Mouse (Mus musculus) small intestine, adult 2 months (tissue): Measurements from ENCODE around the gene Tmem121. TPM values are rescaled to one million over a fixed set of nuclear protein-coding genes. Genes with fewer than 3 reads are reported as not detected.

Experiments used
- H3K27ac ChIP-seq: fragments of 200-500 bp; 2 replicates; pipeline ENCODE4 v1.5.1; 2012; ENCODE audit warnings: low read depth, low read length, control low read depth, inconsistent platforms; ENCODE audit not compliant: insufficient read depth
- H3K27me3 ChIP-seq: fragments of 200-500 bp; 2 replicates; pipeline ENCODE4 v1.6.1; 2012; ENCODE audit warnings: mild to moderate bottlenecking, moderate library complexity, low read length, inconsistent platforms; ENCODE audit not compliant: control insufficient read depth, insufficient read depth
- H3K36me3 ChIP-seq: fragments of 200-500 bp; 2 replicates; pipeline ENCODE4 v1.6.1; 2012; ENCODE audit warnings: mild to moderate bottlenecking, low read length, control low read depth, inconsistent platforms; ENCODE audit not compliant: control insufficient read depth, insufficient read depth
- H3K4me1 ChIP-seq: fragments of 200-500 bp; 2 replicates; pipeline ENCODE4 v1.6.1; 2012; ENCODE audit warnings: low read length, inconsistent platforms, mixed read lengths; ENCODE audit not compliant: control insufficient read depth, insufficient read depth, insufficient read length
- H3K4me3 ChIP-seq: fragments of 200-500 bp; 2 replicates; pipeline ENCODE4 v1.5.1; 2012; ENCODE audit warnings: low read depth, mild to moderate bottlenecking, control low read depth, inconsistent platforms, low read length, moderate library complexity
- CTCF ChIP-seq: fragments of 200-500 bp; IDR thresholded peaks from 2 replicates; pipeline ENCODE4 v1.5.1; 2012; ENCODE audit warnings: low read depth, mild to moderate bottlenecking, control low read depth, inconsistent platforms, low read length, moderate library complexity, mixed read lengths; ENCODE audit not compliant: insufficient replicate concordance, insufficient read length; ENCODE audit errors: extremely low read depth
- POLR2A ChIP-seq: fragments of 200-500 bp; IDR thresholded peaks from 2 replicates; pipeline ENCODE4 v1.6.1; 2012; ENCODE audit warnings: low read depth, mild to moderate bottlenecking, control low read depth, inconsistent platforms, low read length, moderate library complexity
- WGBS: fragments of 180-500 bp; shearing (Covaris S2); methylation state at CpG from one replicate; pipeline ENCODE4 v1.1.7; 2018; 5-methylcytosine and 5-hydroxymethylcytosine counted together
- polyA plus RNA-seq: library from polyadenylated mRNA; depleted of rRNA; stranded (reverse); fragments of >200 nt; gene quantifications from 2 replicates; pipeline ENCODE4 v1.2.3, GENCODE M21; 2012

Gene Tmem121
- polyA plus RNA-seq, 1 experiment = 2.4 TPM

DNA sequence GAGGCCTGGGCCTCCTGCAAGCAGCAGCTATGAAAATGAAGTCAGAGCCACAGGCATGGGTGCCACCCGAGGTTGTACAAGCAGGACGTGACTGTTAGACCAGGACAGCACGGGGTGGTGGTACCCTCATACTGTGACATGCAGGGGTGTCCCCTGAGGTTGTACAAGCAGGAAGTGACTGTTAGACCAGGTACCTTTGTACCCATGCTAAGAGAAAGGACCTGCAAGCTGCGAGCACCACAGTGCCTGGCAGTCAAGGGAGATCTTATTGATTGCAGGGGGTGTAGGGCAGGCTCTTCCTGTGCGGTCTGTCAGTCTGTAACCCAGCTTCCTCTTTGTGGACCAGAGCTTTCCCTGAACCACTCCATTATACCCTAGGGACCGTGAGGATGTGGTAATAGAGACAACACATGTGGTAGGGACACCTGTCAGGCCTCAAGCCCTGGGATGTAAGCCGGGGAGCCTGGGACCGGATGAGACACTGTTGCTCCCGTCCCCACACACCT, 17.6 kb upstream of the Tmem121 start:
- WGBS = 55% methylated on average over 9 of the region's 9 CpGs
- no peak overlapping the region for H3K27ac ChIP-seq
- no peak for TF ChIP-seq CTCF
- no peak for TF ChIP-seq POLR2A
- peaks cover 4% of the 10 kb centered on the region; the same call in 1 of the 2 replicates for H3K36me3 ChIP-seq
- H3K27me3 ChIP-seq = no peaks in the 10 kb centered on the region
- H3K4me1 ChIP-seq = peaks cover 4% of the 10 kb centered on the region; the same call in 1 of the 2 replicates
- H3K4me3 ChIP-seq = no peak overlapping the region

DNA sequence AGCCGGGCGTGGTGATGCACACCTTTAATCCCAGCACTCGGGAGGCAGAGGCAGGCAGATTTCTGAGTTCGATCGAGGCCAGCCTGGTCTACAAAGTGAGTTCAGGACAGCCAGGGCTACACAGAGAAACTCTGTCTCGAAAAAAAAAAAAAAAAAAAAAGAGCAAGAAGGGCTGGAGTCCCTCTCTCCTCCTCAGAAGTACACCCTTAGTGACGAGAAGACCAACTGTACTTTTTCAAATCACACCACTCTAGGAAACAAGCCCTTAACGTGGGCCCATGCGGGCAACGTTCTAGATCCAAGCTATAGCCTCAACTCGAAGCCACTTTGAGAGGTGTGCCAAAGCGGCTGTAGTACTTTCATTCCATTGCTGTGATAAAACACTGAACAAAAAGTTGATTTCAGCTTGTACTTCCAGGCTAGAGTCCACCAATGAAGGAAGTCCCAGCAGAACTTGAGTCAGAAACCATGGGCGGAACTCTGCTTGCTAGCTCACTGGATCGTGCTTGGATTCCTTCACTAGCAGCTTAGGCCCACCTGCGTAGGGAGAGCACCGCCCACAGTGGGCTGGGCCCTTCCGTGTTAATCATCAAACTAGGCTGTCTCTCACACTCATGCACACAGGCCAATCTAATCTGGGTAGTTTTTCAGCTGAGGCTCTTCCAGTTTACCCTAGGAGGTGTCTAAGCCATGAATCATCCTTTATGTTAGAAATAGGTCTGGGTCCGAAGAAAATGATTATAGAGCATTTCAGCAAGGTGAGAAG, 8.6 kb upstream of the Tmem121 start:
- TF ChIP-seq POLR2A (no peak), CTCF (no peak)
- Histone ChIP-seq H3K36me3 (no peaks in the 10 kb centered on the region), H3K4me3 (no peak overlapping the region), H3K27ac (no peak overlapping the region), H3K4me1 (peaks cover 2% of the 10 kb centered on the region; the same call in 1 of the 2 replicates), H3K27me3 (no peaks in the 10 kb centered on the region)
- WGBS = 77% methylated on average over 18 of the region's 18 CpGs

DNA sequence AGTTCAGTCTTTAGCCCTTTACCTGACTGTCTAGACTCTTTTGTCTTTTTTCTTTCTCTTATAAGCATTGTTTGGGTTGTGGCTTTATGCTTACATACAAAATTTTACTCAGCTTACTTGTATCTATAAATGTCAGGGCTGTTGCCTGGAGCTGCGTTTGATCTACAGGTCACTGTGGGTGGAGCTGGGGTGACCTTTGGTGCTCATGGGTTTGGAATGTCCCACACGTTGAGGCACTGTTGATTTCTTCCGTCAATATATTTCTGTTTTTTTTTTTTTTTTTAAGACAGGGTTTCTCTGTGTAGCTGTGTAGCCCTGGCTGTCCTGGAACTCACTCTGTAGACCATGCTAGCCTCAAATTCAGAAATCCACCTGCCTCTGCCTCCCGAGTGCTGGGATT, 4.7 kb upstream of the Tmem121 start:
- TF ChIP-seq CTCF (no peak), POLR2A (no peak)
- H3K27ac ChIP-seq = no peak overlapping the region
- WGBS = 35% methylated on average over 4 of the region's 4 CpGs
- H3K27me3 ChIP-seq = peaks cover 12% of the 10 kb centered on the region
- no peaks in the 10 kb centered on the region for H3K36me3 ChIP-seq
- H3K4me1 ChIP-seq = peaks cover 2% of the 10 kb centered on the region; the same call in 1 of the 2 replicates
- H3K4me3 ChIP-seq = no peak overlapping the region

DNA sequence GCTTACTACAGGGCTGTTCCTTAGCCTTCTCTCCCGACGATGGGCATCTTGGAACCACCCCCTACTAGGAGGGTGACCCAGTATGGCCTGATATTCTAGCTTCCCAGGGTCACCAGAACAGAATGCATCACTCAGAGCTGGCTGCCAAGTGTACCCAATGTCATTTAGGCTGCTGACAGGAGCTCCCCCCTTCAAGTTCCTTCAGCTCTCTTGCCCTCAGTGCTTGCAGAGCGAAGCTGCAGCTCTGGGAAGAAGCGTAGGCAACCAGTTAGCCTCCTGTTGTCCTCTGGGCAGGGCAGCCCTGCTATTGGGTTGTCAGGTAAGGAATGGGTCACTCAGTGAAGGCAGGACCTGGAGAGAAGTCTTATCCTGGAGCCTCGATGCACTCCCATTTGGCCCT, 785 bp upstream of the Tmem121 start:
- Histone ChIP-seq H3K27ac (no peak overlapping the region), H3K27me3 (peaks cover 27% of the 10 kb centered on the region), H3K36me3 (no peaks in the 10 kb centered on the region), H3K4me3 (no peak overlapping the region), H3K4me1 (peaks cover 10% of the 10 kb centered on the region)
- TF ChIP-seq CTCF (no peak), POLR2A (no peak)
- WGBS = 68% methylated on average over 5 of the region's 5 CpGs

DNA sequence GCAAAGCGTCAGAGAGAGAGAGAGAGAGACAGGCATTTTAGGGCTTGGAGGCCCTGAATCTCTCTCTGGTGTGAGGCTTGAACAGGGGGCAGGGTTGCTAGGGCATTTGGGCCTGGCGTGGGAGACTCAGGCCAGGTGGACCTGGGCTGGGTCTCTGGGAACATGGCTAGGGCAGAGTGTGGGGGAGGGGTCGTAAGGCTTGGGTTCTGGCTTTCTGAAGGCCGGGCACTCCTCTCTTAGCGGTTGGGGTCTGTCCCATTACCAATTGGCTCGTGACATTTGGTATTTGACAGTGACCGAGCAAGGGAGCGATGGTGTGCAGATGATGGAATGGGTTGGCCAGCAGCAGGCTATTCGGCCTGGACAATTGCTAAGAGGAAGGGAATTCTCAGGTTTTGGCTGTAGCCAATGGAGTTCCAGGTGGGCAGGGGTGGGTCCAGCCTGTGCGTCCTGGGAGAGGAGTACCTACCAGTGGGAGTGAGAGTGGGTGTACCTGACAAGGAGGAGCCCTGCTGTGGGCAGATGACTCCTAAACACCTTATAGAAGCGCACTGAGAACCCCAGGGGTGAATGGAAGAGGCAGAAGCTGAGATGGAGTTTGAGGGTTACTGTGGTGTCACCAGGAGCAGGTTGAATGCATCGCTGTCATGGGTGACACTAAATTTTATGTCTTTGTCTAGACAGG, 738 bp downstream of the Tmem121 start:
- TF ChIP-seq CTCF (no peak), POLR2A (no peak)
- peaks cover 27% of the 10 kb centered on the region for H3K27me3 ChIP-seq
- H3K4me1 ChIP-seq = peaks cover 10% of the 10 kb centered on the region
- no peak overlapping the region for H3K27ac ChIP-seq
- H3K4me3 ChIP-seq = peak overlapping the region; percentile 49
- no peaks in the 10 kb centered on the region for H3K36me3 ChIP-seq
- 69% methylated on average over 12 of the region's 12 CpGs for WGBS

DNA sequence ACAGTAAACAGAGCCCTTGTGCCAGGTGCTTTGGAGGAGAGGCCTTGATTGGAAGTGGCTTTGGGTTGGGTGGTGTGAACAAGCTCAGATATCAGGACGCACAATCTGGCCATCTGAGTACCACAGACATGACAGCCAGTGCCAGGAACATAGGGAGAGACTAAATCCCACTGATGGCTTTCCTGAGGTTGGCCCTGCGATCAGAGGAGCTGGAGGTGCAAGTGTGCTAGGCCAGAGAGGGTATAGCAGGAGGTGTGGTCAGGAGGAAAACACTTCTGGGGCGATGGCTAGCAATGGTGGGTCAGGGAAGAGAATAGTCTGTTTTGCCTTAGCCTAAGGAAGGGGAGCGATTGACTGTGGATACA, 1.3 kb downstream of the Tmem121 start:
- H3K4me3 ChIP-seq = no peak overlapping the region
- peaks cover 10% of the 10 kb centered on the region for H3K4me1 ChIP-seq
- 48% methylated on average over 4 of the region's 4 CpGs for WGBS
- TF ChIP-seq POLR2A (no peak), CTCF (no peak)
- H3K36me3 ChIP-seq = no peaks in the 10 kb centered on the region
- H3K27me3 ChIP-seq = peaks cover 27% of the 10 kb centered on the region
- no peak overlapping the region for H3K27ac ChIP-seq
